Comparison of ENCODE assay signal across 8 mouse cellular contexts in genomic region chr7:34131959-34132354, GRCm38 (mm10). TPM values are rescaled to one million over a fixed set of nuclear protein-coding genes. Genes with fewer than 3 reads are reported as not detected.
DNase-seq lines count a peak whose midpoint lies in the region; ATAC-seq and TF ChIP-seq lines count a peak whose summit lies in the region.

No protein-coding gene starts in this region.

- 0 out of 2 replicates have a peak, but pooled peaks cover 4% of the 10 kb centered on the region for H3K4me1 ChIP-seq in kidney, postnatal 0 days (replicated peaks; ENCODE audit: insufficient read depth, low read length)
- peaks cover 26% of the 10 kb centered on the region for H3K4me1 ChIP-seq in embryonic facial prominence, embryonic 12.5 days
- H3K4me1 ChIP-seq in limb, embryonic 10.5 days = peaks cover 23% of the 10 kb centered on the region

- H3K27me3 ChIP-seq in kidney, postnatal 0 days (ENCODE audit: insufficient read depth, low read length) = no peaks in the 10 kb centered on the region
- no peaks in the 10 kb centered on the region for H3K27me3 ChIP-seq in embryonic facial prominence, embryonic 12.5 days
- H3K27me3 ChIP-seq in limb, embryonic 10.5 days (ENCODE audit: low read depth, poor library complexity, severe bottlenecking) = no peaks in the 10 kb centered on the region

- H3K9ac ChIP-seq in kidney, postnatal 0 days (ENCODE audit: low read depth, low read length) = peak overlapping the region; percentile 98
- peak overlapping the region; percentile 97 for H3K9ac ChIP-seq in embryonic facial prominence, embryonic 12.5 days

- peak overlapping the region; percentile 91 for H3K27ac ChIP-seq in kidney, postnatal 0 days
- H3K27ac ChIP-seq in embryonic facial prominence, embryonic 12.5 days = no peak overlapping the region; the same call in 1 of the 2 replicates
- H3K27ac ChIP-seq in limb, embryonic 10.5 days = peak overlapping the region; percentile 97

- peak; percentile 22 for DNase-seq in kidney, postnatal 0 days (ENCODE audit: low spot score)
- DNase-seq in kidney, adult 8-10 months = no peak
- no peak for DNase-seq in limb, embryonic 10.5 days (ENCODE audit: low spot score)
- peak; percentile 18 for DNase-seq in retina, embryonic 14.5 days (ENCODE audit: low spot score)
- DNase-seq in ovary, postnatal 14 days (ENCODE audit: low spot score) = no peak
- no peak for DNase-seq in left cerebral cortex, adult 9 months (ENCODE audit: low spot score in 2 of 2)

- no peaks in the 10 kb centered on the region for H3K9me3 ChIP-seq in kidney, postnatal 0 days (replicated peaks; ENCODE audit: low read length)
- H3K9me3 ChIP-seq in embryonic facial prominence, embryonic 12.5 days = peaks cover 6% of the 10 kb centered on the region; the same call in 1 of the 2 replicates
- no peaks in the 10 kb centered on the region for H3K9me3 ChIP-seq in limb, embryonic 10.5 days (replicated peaks)

- peak overlapping the region; percentile 89 for H3K4me3 ChIP-seq in kidney, postnatal 0 days (replicated peaks; ENCODE audit: low read depth, low read length)
- H3K4me3 ChIP-seq in embryonic facial prominence, embryonic 12.5 days = peak overlapping the region; percentile 88
- H3K4me3 ChIP-seq in limb, embryonic 10.5 days = peak overlapping the region; percentile 83

- WGBS in kidney, postnatal 0 days = 0% methylated on average over 3 of the region's 3 CpGs
- 7% methylated on average over 3 of the region's 3 CpGs for WGBS in embryonic facial prominence, embryonic 12.5 days
- WGBS in limb, embryonic 10.5 days = 10% methylated on average over 3 of the region's 3 CpGs

- 0 out of 2 replicates have a peak, but pooled peaks have one; percentile 3 for ATAC-seq in kidney, postnatal 0 days (replicated peaks; ENCODE audit: low FRiP score, low read depth)
- ATAC-seq in embryonic facial prominence, embryonic 12.5 days (ENCODE audit: insufficient number of reproducible peaks, insufficient read depth, low FRiP score, low TSS enrichment) = 0 out of 2 replicates have a peak, but pooled peaks have one; percentile 29
- ATAC-seq in monocyte, adult 5-6 weeks (replicated peaks; ENCODE audit: insufficient number of reproducible peaks, low FRiP score, low TSS enrichment, poor library complexity, severe bottlenecking) = no peak

- H3K4me2 ChIP-seq in kidney, postnatal 0 days (ENCODE audit: low read length) = peak overlapping the region; percentile 72
- peak overlapping the region; percentile 59 for H3K4me2 ChIP-seq in embryonic facial prominence, embryonic 12.5 days (replicated peaks)

- TF ChIP-seq CTCF in kidney, postnatal 0 days (IDR thresholded peaks at IDR 0.05; ENCODE audit: low read depth) = no peak

- H3K36me3 ChIP-seq in kidney, postnatal 0 days (ENCODE audit: insufficient read depth, low read length) = no peaks in the 10 kb centered on the region
- peaks cover 7% of the 10 kb centered on the region for H3K36me3 ChIP-seq in embryonic facial prominence, embryonic 12.5 days
- peaks cover 18% of the 10 kb centered on the region for H3K36me3 ChIP-seq in limb, embryonic 10.5 days

RNA-seq across cellular contexts. Expression of gene Wtip, which starts 1.1 kb away (rescaled TPM):
- polyA plus RNA-seq in kidney, postnatal 0 days (2015; fragmentation: Nextera tagmentation; extraction: Ambion mirVana) = 6.3 and 8.0 TPM in 2 replicates
- polyA plus RNA-seq in embryonic facial prominence, embryonic 12.5 days (2016; fragmentation: Nextera tagmentation; extraction: Ambion mirVana) = 7.7 and 8.7 TPM in 2 replicates
- 6.3 and 7.2 TPM in 2 replicates for polyA plus RNA-seq in limb, embryonic 10.5 days (2016; fragmentation: Nextera tagmentation; extraction: Ambion mirVana)
- not detected in 3 replicates for total RNA-seq in monocyte, adult 5-6 weeks (2017)

RNA-seq across cellular contexts. Expression of gene Scgb1b30, which starts 36.7 kb away (rescaled TPM):
- not detected in 2 replicates for polyA plus RNA-seq in kidney, postnatal 0 days (2015; fragmentation: Nextera tagmentation; extraction: Ambion mirVana)
- polyA plus RNA-seq in embryonic facial prominence, embryonic 12.5 days (2016; fragmentation: Nextera tagmentation; extraction: Ambion mirVana) = not detected in 2 replicates
- polyA plus RNA-seq in limb, embryonic 10.5 days (2016; fragmentation: Nextera tagmentation; extraction: Ambion mirVana) = not detected in 2 replicates
- total RNA-seq in monocyte, adult 5-6 weeks (2017) = not detected in 3 replicates

RNA-seq across cellular contexts. Expression of gene Uba2, which starts 37.4 kb away (rescaled TPM):
- polyA plus RNA-seq in kidney, postnatal 0 days (2015; fragmentation: Nextera tagmentation; extraction: Ambion mirVana) = 133 and 146 TPM in 2 replicates
- polyA plus RNA-seq in embryonic facial prominence, embryonic 12.5 days (2016; fragmentation: Nextera tagmentation; extraction: Ambion mirVana) = 245 and 255 TPM in 2 replicates
- 297 and 310 TPM in 2 replicates for polyA plus RNA-seq in limb, embryonic 10.5 days (2016; fragmentation: Nextera tagmentation; extraction: Ambion mirVana)
- total RNA-seq in monocyte, adult 5-6 weeks (2017) = 107 to 120 TPM (median 115 TPM) in 3 replicates

Comparison
In these comparisons a context has a peak if more than half of its experiments do, and no peak if none do; other contexts are left out.
1. DNase-seq: peak in kidney, postnatal 0 days (single experiment) and retina, embryonic 14.5 days (single experiment); none in kidney, adult 8-10 months (0 of 2), limb, embryonic 10.5 days (single experiment), ovary, postnatal 14 days (single experiment) and left cerebral cortex, adult 9 months (0 of 2).
2. Peak in every context shown above with its lines, with median percentiles within 50 percentile points of each other: H3K4me3 ChIP-seq.